Mouse (Mus musculus) ES-Bruce4 (cell line): Measurements from ENCODE around the gene Card19. TPM values are rescaled to one million over a fixed set of nuclear protein-coding genes. Genes with fewer than 3 reads are reported as not detected.

Experiments used
- H3K27ac ChIP-seq: 2 replicates; pipeline ENCODE4 v1.5.1; 2012; ENCODE audit warnings: low read length, inconsistent platforms; ENCODE audit not compliant: insufficient read depth
- H3K27me3 ChIP-seq: 2 replicates; pipeline ENCODE4 v1.6.1; 2012; ENCODE audit warnings: mild to moderate bottlenecking, low read length, inconsistent platforms; ENCODE audit not compliant: control insufficient read depth, poor library complexity, insufficient read depth, severe bottlenecking
- H3K36me3 ChIP-seq: 2 replicates; pipeline ENCODE4 v1.6.1; 2012; ENCODE audit warnings: inconsistent platforms, mild to moderate bottlenecking, low read length, moderate library complexity; ENCODE audit not compliant: control insufficient read depth, poor library complexity, insufficient read depth, severe bottlenecking
- H3K4me1 ChIP-seq: one replicate; pipeline ENCODE4 v1.8.1; 2011; ENCODE audit warnings: low read length; ENCODE audit not compliant: control insufficient read depth, insufficient read depth
- H3K4me3 ChIP-seq: 2 replicates; pipeline ENCODE4 v1.5.1; 2011; ENCODE audit warnings: low read depth, mild to moderate bottlenecking, low read length
- H3K9ac ChIP-seq: 2 replicates; pipeline ENCODE4 v1.6.1; 2012; ENCODE audit warnings: low read depth, mild to moderate bottlenecking, inconsistent platforms; ENCODE audit not compliant: poor library complexity, severe bottlenecking
- H3K9me3 ChIP-seq: replicated peaks from 2 replicates; pipeline ENCODE4 v1.6.1; 2012; ENCODE audit warnings: mild to moderate bottlenecking, low read length, inconsistent platforms; ENCODE audit not compliant: control insufficient read depth, poor library complexity, insufficient read depth, severe bottlenecking
- CTCF ChIP-seq: IDR thresholded peaks from one replicate; pipeline ENCODE4 v1.8.1; 2011; ENCODE audit warnings: low read depth, low read length
- EP300 ChIP-seq: IDR thresholded peaks from 2 replicates; pipeline ENCODE4 v1.6.1; 2011; ENCODE audit warnings: low read depth, low read length; ENCODE audit not compliant: insufficient read depth
- POLR2A ChIP-seq: IDR thresholded peaks from one replicate; pipeline ENCODE4 v1.8.1; 2011; ENCODE audit warnings: low read length; ENCODE audit not compliant: insufficient read depth
- polyA plus RNA-seq: library from polyadenylated mRNA; stranded (reverse); fragments of >200 nt; gene quantifications from 2 replicates; pipeline ENCODE4 v1.2.4, GENCODE M21; 2011; ENCODE audit warnings: low read depth; ENCODE audit not compliant: missing spikeins, insufficient read depth, insufficient read length

The Card19 gene
- polyA plus RNA-seq, 1 experiment, result 22.1 TPM

- Histone ChIP-seq H3K36me3 (no peaks in the 10 kb centered on the region), H3K27ac (no peak overlapping the region), H3K4me1 (peaks cover 2% of the 10 kb centered on the region), H3K27me3 (no peaks in the 10 kb centered on the region), H3K9ac (no peak overlapping the region), H3K9me3 (no peaks in the 10 kb centered on the region), H3K4me3 (no peak overlapping the region)
- TF ChIP-seq POLR2A (no peak), EP300 (no peak), CTCF (no peak)
Observed at GRCm38 (mm10) chr13:49246011-49246410, 30.2 kb upstream of the Card19 start.

- H3K36me3 ChIP-seq, result no peaks in the 10 kb centered on the region
- H3K9ac ChIP-seq, result no peak overlapping the region
- no peak overlapping the region for H3K4me3 ChIP-seq
- peaks cover 2% of the 10 kb centered on the region for H3K4me1 ChIP-seq
- H3K27me3 ChIP-seq, result no peaks in the 10 kb centered on the region
- H3K27ac ChIP-seq, result no peak overlapping the region
- TF ChIP-seq CTCF (no peak), EP300 (no peak), POLR2A (no peak)
- no peaks in the 10 kb centered on the region for H3K9me3 ChIP-seq
Observed at GRCm38 (mm10) chr13:49245251-49245650, 29.4 kb upstream of the Card19 start.

GRCm38 (mm10) chr13:49243492-49243891 lies 27.7 kb upstream of the Card19 start:
- no peaks in the 10 kb centered on the region for H3K9me3 ChIP-seq
- H3K27ac ChIP-seq, result no peak overlapping the region
- H3K27me3 ChIP-seq, result no peaks in the 10 kb centered on the region

GRCm38 (mm10) chr13:49242321-49243065 lies 26.7 kb upstream of the Card19 start:
- H3K27ac ChIP-seq, result no peak overlapping the region
- H3K36me3 ChIP-seq, result no peaks in the 10 kb centered on the region
- H3K4me1 ChIP-seq, result no peaks in the 10 kb centered on the region
- H3K4me3 ChIP-seq, result no peak overlapping the region
- TF ChIP-seq EP300 (no peak), CTCF (no peak), POLR2A (no peak)
- H3K9ac ChIP-seq, result no peak overlapping the region
- H3K27me3 ChIP-seq, result no peaks in the 10 kb centered on the region
- no peaks in the 10 kb centered on the region for H3K9me3 ChIP-seq

More at GRCm38 (mm10) chr13:49243492-49243891, 27.7 kb upstream of the Card19 start:
- H3K9ac ChIP-seq, result no peak overlapping the region
- peaks cover under 1% of the 10 kb centered on the region for H3K4me1 ChIP-seq
- TF ChIP-seq POLR2A, result no peak
- TF ChIP-seq CTCF, result no peak
- TF ChIP-seq EP300, result no peak
- H3K4me3 ChIP-seq, result no peak overlapping the region
- no peaks in the 10 kb centered on the region for H3K36me3 ChIP-seq

GRCm38 (mm10) chr13:49238737-49239136 lies 22.9 kb upstream of the Card19 start:
- H3K27me3 ChIP-seq, result no peaks in the 10 kb centered on the region

GRCm38 (mm10) chr13:49237617-49238016 lies 21.8 kb upstream of the Card19 start:
- no peak overlapping the region for H3K4me3 ChIP-seq
- H3K36me3 ChIP-seq, result no peaks in the 10 kb centered on the region
- H3K27me3 ChIP-seq, result no peaks in the 10 kb centered on the region
- no peaks in the 10 kb centered on the region for H3K4me1 ChIP-seq
- H3K27ac ChIP-seq, result no peak overlapping the region
- no peaks in the 10 kb centered on the region for H3K9me3 ChIP-seq
- no peak overlapping the region for H3K9ac ChIP-seq
- TF ChIP-seq POLR2A (no peak), CTCF (no peak), EP300 (no peak)

More at GRCm38 (mm10) chr13:49238737-49239136, 22.9 kb upstream of the Card19 start:
- no peak for TF ChIP-seq POLR2A
- no peak for TF ChIP-seq CTCF
- no peak for TF ChIP-seq EP300
- H3K27ac ChIP-seq, result no peak overlapping the region
- H3K36me3 ChIP-seq, result no peaks in the 10 kb centered on the region
- no peak overlapping the region for H3K9ac ChIP-seq
- no peak overlapping the region for H3K4me3 ChIP-seq
- H3K4me1 ChIP-seq, result no peaks in the 10 kb centered on the region
- H3K9me3 ChIP-seq, result no peaks in the 10 kb centered on the region
